Mouse (Mus musculus) liver, postnatal 0 days (tissue): ENCODE measurements around the gene Cfap74.

ENCODE experiments used
- CTCF ChIP-seq: sonication (generic); IDR thresholded peaks from 2 replicates; pipeline ENCODE4 v1.5.1; 2016; ENCODE audit warnings: antibody characterized with exemption, low read depth
- EP300 ChIP-seq: IDR thresholded peaks from 2 replicates; pipeline ENCODE4 v1.6.1; 2016; ENCODE audit warnings: antibody characterized with exemption, low read depth, mild to moderate bottlenecking

GRCm38 (mm10) chr4:155368684-155369083 lies 40.3 kb upstream of the Cfap74 start:
- TF ChIP-seq CTCF: peak; percentile 81
- TF ChIP-seq EP300: no peak
